Mouse (Mus musculus) mouse trophoblast stem cell (cell line): ENCODE results near the gene Adssl1.

Experiments
- in situ Hi-C, 2 experiments: fragments of 300-500 bp; cut with MseI, MboI; formaldehyde crosslinking; loops; 2 replicates in 1 of 2; 3 replicates in 1 of 2; pipeline ENCODE4 v1.15.1; 2025

The Adssl1 gene

GRCm38 (mm10) chr12:112592985-112593734, 26.7 kb upstream of the Adssl1 start:
- in situ Hi-C loops = no loop called here

GRCm38 (mm10) chr12:112593951-112594915, 25.6 kb upstream of the Adssl1 start:
- in situ Hi-C loops = no loop called here

- in situ Hi-C loops = no loop called here
Observed at GRCm38 (mm10) chr12:112594989-112595388, 24.9 kb upstream of the Adssl1 start.

GRCm38 (mm10) chr12:112595626-112596025, 24.2 kb upstream of the Adssl1 start:
- in situ Hi-C loops = no loop called here

GRCm38 (mm10) chr12:112596454-112596853, 23.4 kb upstream of the Adssl1 start:
- in situ Hi-C loops = no loop called here

- in situ Hi-C loops = no loop called here
Observed at GRCm38 (mm10) chr12:112596891-112597500, 22.8 kb upstream of the Adssl1 start.

GRCm38 (mm10) chr12:112597618-112598017, 22.2 kb upstream of the Adssl1 start:
- in situ Hi-C loops = no loop called here

GRCm38 (mm10) chr12:112599198-112599597, 20.6 kb upstream of the Adssl1 start:
- in situ Hi-C loops = no loop called here

GRCm38 (mm10) chr12:112599942-112600611, 19.8 kb upstream of the Adssl1 start:
- in situ Hi-C loops = no loop called here

- in situ Hi-C loops = no loop called here
Observed at GRCm38 (mm10) chr12:112604022-112604421, 15.8 kb upstream of the Adssl1 start.

- in situ Hi-C loops = no loop called here
Observed at GRCm38 (mm10) chr12:112604709-112605649, 14.9 kb upstream of the Adssl1 start.

- in situ Hi-C loops = no loop called here
Observed at GRCm38 (mm10) chr12:112605766-112606165, 14.1 kb upstream of the Adssl1 start.

GRCm38 (mm10) chr12:112606998-112607397, 12.8 kb upstream of the Adssl1 start:
- in situ Hi-C loops = no loop called here

GRCm38 (mm10) chr12:112609031-112609430, 10.8 kb upstream of the Adssl1 start:
- in situ Hi-C loops = no loop called here

GRCm38 (mm10) chr12:112616668-112617067, 3.2 kb upstream of the Adssl1 start:
- in situ Hi-C loops = loop anchor here (5.0 kb wide), 1 partner anchor 64 kb away; no protein-coding TSS in a partner anchor

- in situ Hi-C loops = loop anchor here (5.0 kb wide), 1 partner anchor 65 kb away; no protein-coding TSS in a partner anchor
Observed at GRCm38 (mm10) chr12:112617184-112617583, 2.7 kb upstream of the Adssl1 start.

GRCm38 (mm10) chr12:112617898-112618380, 1.9 kb upstream of the Adssl1 start:
- in situ Hi-C loops = loop anchor here (5.0 kb wide), 1 partner anchor 66 kb away; no protein-coding TSS in a partner anchor

- in situ Hi-C loops = loop anchor here (5.0 kb wide), 1 partner anchor 67 kb away; no protein-coding TSS in a partner anchor
Observed at GRCm38 (mm10) chr12:112618981-112619685, 712 bp upstream of the Adssl1 start.

- in situ Hi-C loops = no loop called here
Observed at GRCm38 (mm10) chr12:112620354-112621061, 663 bp downstream of the Adssl1 start.
